ENCODE assay signal across 8 mouse cellular contexts in genomic region chr11:62539089-62539890, GRCm38 (mm10). TPM values are rescaled to one million over a fixed set of nuclear protein-coding genes. Genes with fewer than 3 reads are reported as not detected.
DNase-seq lines count a peak whose midpoint lies in the region; ATAC-seq and TF ChIP-seq lines count a peak whose summit lies in the region.

Cenpv (minus strand) TSS chr11:62539261.

- ATAC-seq in lung, embryonic 15.5 days (ENCODE audit: borderline replicate concordance, extremely low read depth, low FRiP score, low TSS enrichment) = peak; percentile 64

- H3K4me1 ChIP-seq in hindbrain, embryonic 10.5 days (replicated peaks) = peaks cover 21% of the 10 kb centered on the region
- peaks cover 6% of the 10 kb centered on the region for H3K4me1 ChIP-seq in lung, embryonic 15.5 days
- peaks cover 7% of the 10 kb centered on the region for H3K4me1 ChIP-seq in olfactory bulb, adult 2 months (ENCODE audit: control insufficient read depth, insufficient read depth, low read length)

- H3K4me3 ChIP-seq in hindbrain, embryonic 10.5 days = peak within 1 kb of the TSS; percentile 87
- peak within 1 kb of the TSS; percentile 75 for H3K4me3 ChIP-seq in lung, embryonic 15.5 days
- peak within 1 kb of the TSS; percentile 74 for H3K4me3 ChIP-seq in olfactory bulb, adult 2 months (ENCODE audit: insufficient read depth, low read depth, low read length)

- peak; percentile 72 for TF ChIP-seq POLR2A in olfactory bulb, adult 2 months (IDR thresholded peaks at IDR 0.05; ENCODE audit: insufficient read depth, low read depth, low read length)

- H3K27ac ChIP-seq in hindbrain, embryonic 10.5 days = peak within 1 kb of the TSS; percentile 94
- H3K27ac ChIP-seq in lung, embryonic 15.5 days = 0 out of 2 replicates have a peak within 1 kb of the TSS, but pooled peaks have one; percentile 30
- peak within 1 kb of the TSS; percentile 70 for H3K27ac ChIP-seq in olfactory bulb, adult 2 months (ENCODE audit: insufficient read depth, low read depth, low read length)

- peak within 1 kb of the TSS; percentile 97 for H3K4me2 ChIP-seq in lung, embryonic 15.5 days

- peaks cover 39% of the 10 kb centered on the region for H3K27me3 ChIP-seq in hindbrain, embryonic 10.5 days (ENCODE audit: insufficient read depth, poor library complexity, severe bottlenecking)
- H3K27me3 ChIP-seq in lung, embryonic 15.5 days = peaks cover 21% of the 10 kb centered on the region

- H3K9me3 ChIP-seq in hindbrain, embryonic 10.5 days = no peaks in the 10 kb centered on the region
- no peaks in the 10 kb centered on the region for H3K9me3 ChIP-seq in lung, embryonic 15.5 days

- 6% methylated on average over 57 of the region's 57 CpGs for WGBS in hindbrain, embryonic 10.5 days
- WGBS in lung, embryonic 15.5 days = 5% methylated on average over 52 of the region's 57 CpGs
- WGBS in olfactory bulb, adult 2 months = 5% methylated on average over 57 of the region's 57 CpGs

- peaks cover 7% of the 10 kb centered on the region; the same call in 1 of the 2 replicates for H3K36me3 ChIP-seq in hindbrain, embryonic 10.5 days
- no peaks in the 10 kb centered on the region for H3K36me3 ChIP-seq in lung, embryonic 15.5 days

- H3K9ac ChIP-seq in lung, embryonic 15.5 days = peak within 1 kb of the TSS; percentile 68

- no peak for TF ChIP-seq CTCF in olfactory bulb, adult 2 months (IDR thresholded peaks at IDR 0.05; ENCODE audit: insufficient read depth, low read depth, low read length)

- peak; percentile 40 for DNase-seq in MEL-GATA-1-ER (ENCODE audit: extremely low read depth, low read depth)
- peak; percentile 83 for DNase-seq in cerebellum, adult 9-10 months
- DNase-seq in frontal cortex, postnatal 10 days (ENCODE audit: low spot score in 2 of 2) = peak; percentile 35 to 68
- DNase-seq in hindbrain, embryonic 10.5 days (ENCODE audit: low spot score) = peak; percentile 68
- DNase-seq in layer of hippocampus, adult 9-10 months (ENCODE audit: low spot score) = peak; percentile 29
- DNase-seq in thymus, postnatal 0 days (ENCODE audit: low spot score) = peak; percentile 69

RNA-seq across cellular contexts. Expression of gene Cenpv, which starts in this region (rescaled TPM):
- 27.8 and 39.0 TPM in 2 replicates for polyA plus RNA-seq in hindbrain, embryonic 10.5 days (2016; fragmentation: Nextera tagmentation; extraction: Ambion mirVana)
- 13.7 and 14.1 TPM in 2 replicates for polyA plus RNA-seq in lung, embryonic 15.5 days (2015; fragmentation: Nextera tagmentation; extraction: Ambion mirVana)
- polyA plus RNA-seq in olfactory bulb, adult 2 months (2012; ENCODE audit: insufficient read depth, insufficient read length, low replicate concordance, missing spikeins) = not detected in 2 replicates
- 20.8 and 21.2 TPM in 2 replicates for polyA plus RNA-seq in thymus, postnatal 0 days (2015; fragmentation: Nextera tagmentation; extraction: Ambion mirVana)

Comparison
In these comparisons a context has a peak if more than half of its experiments do, and no peak if none do; other contexts are left out.
1. Peak in every context shown above with its lines: DNase-seq, ATAC-seq, H3K4me3 ChIP-seq and H3K27ac ChIP-seq.
2. DNase-seq: peak in every context shown above with its lines; median percentile 83 in cerebellum, adult 9-10 months; 69 in thymus, postnatal 0 days; 68 in hindbrain, embryonic 10.5 days; 52 in frontal cortex, postnatal 10 days; 40 in MEL-GATA-1-ER; 29 in layer of hippocampus, adult 9-10 months.
3. H3K27ac ChIP-seq: peak in every context shown above with its lines; median percentile 94 in hindbrain, embryonic 10.5 days; 70 in olfactory bulb, adult 2 months; 30 in lung, embryonic 15.5 days.